Mouse (Mus musculus) E14TG2a.4 (cell line): ENCODE measurements around the gene Car10.

Experiments
- CTCF ChIP-seq: conservative IDR thresholded peaks from 2 replicates; pipeline ENCODE4 v1.5.1; 2014; ENCODE audit warnings: low read length
- NANOG ChIP-seq: IDR thresholded peaks from 2 replicates; pipeline ENCODE4 v1.6.1; 2014; ENCODE audit warnings: borderline replicate concordance, low read length, mixed read lengths

GRCm38 (mm10) chr11:93217457-93217856, 119.6 kb downstream of the Car10 start:
- no peak for TF ChIP-seq CTCF
- TF ChIP-seq NANOG: no peak
